In genomic region chr11:95989864-95990263, GRCm38 (mm10) we compare ENCODE assay signal across 11 mouse cellular contexts. TPM values are rescaled to one million over a fixed set of nuclear protein-coding genes. Genes with fewer than 3 reads are reported as not detected.
DNase-seq lines count a peak whose midpoint lies in the region; ATAC-seq lines count a peak whose summit lies in the region.
"Had no signal": no experiment of that assay in that cellular context is flagged by ENCODE, and none has a peak within 500 bp of the region (broad histone marks: within the 10 kb centered on the region; RNA-seq: fewer than 3 reads in every experiment).

No protein-coding gene starts in this region.

- no peak for ATAC-seq in heart, embryonic 12.5 days (ENCODE audit: insufficient number of reproducible peaks, low FRiP score)
- no peak for ATAC-seq in neural tube, embryonic 11.5 days (ENCODE audit: insufficient read depth, low FRiP score, low TSS enrichment)
- ATAC-seq in midbrain, embryonic 11.5 days (ENCODE audit: low FRiP score): no peak
- ATAC-seq: lung, postnatal 0 days had no signal

- H3K4me2 ChIP-seq in heart, embryonic 12.5 days: peak overlapping the region; percentile 84
- peak overlapping the region; percentile 91; the same call in 1 of the 2 replicates for H3K4me2 ChIP-seq in neural tube, embryonic 11.5 days (ENCODE audit: low read depth)
- H3K4me2 ChIP-seq in midbrain, embryonic 11.5 days: peak overlapping the region; percentile 83

- peak overlapping the region; percentile 92 for H3K27ac ChIP-seq in heart, embryonic 12.5 days (ENCODE audit: poor library complexity, severe bottlenecking)
- H3K27ac ChIP-seq in neural tube, embryonic 11.5 days (ENCODE audit: low read depth, low read length): 0 out of 2 replicates have a peak overlapping the region, but pooled peaks have one; percentile 100
- H3K27ac ChIP-seq in midbrain, embryonic 11.5 days (ENCODE audit: low read depth, low read length): peak overlapping the region; percentile 100

- no peaks in the 10 kb centered on the region for H3K27me3 ChIP-seq in heart, embryonic 12.5 days (replicated peaks)
- H3K27me3 ChIP-seq in neural tube, embryonic 11.5 days (ENCODE audit: control insufficient read depth, insufficient read depth, low read length): no peaks in the 10 kb centered on the region
- no peaks in the 10 kb centered on the region for H3K27me3 ChIP-seq in midbrain, embryonic 11.5 days (ENCODE audit: control insufficient read depth, insufficient read depth, low read length)

- H3K9me3 ChIP-seq in heart, embryonic 12.5 days (replicated peaks): peaks cover 5% of the 10 kb centered on the region
- no peaks in the 10 kb centered on the region for H3K9me3 ChIP-seq in neural tube, embryonic 11.5 days (ENCODE audit: control insufficient read depth, low read length)
- H3K9me3 ChIP-seq in midbrain, embryonic 11.5 days (ENCODE audit: control insufficient read depth, low read length): peaks cover 7% of the 10 kb centered on the region

- H3K4me3 ChIP-seq in heart, embryonic 12.5 days: no peak overlapping the region
- H3K4me3 ChIP-seq in neural tube, embryonic 11.5 days (ENCODE audit: low read depth, low read length): no peak overlapping the region
- peak overlapping the region; percentile 43 for H3K4me3 ChIP-seq in midbrain, embryonic 11.5 days (ENCODE audit: low read depth, low read length)

- H3K4me1 ChIP-seq in heart, embryonic 12.5 days (replicated peaks): peaks cover 74% of the 10 kb centered on the region
- peaks cover 36% of the 10 kb centered on the region for H3K4me1 ChIP-seq in neural tube, embryonic 11.5 days (ENCODE audit: control insufficient read depth, insufficient read depth, low read length)
- peaks cover 44% of the 10 kb centered on the region for H3K4me1 ChIP-seq in midbrain, embryonic 11.5 days (ENCODE audit: control insufficient read depth, insufficient read depth, low read length)

- H3K36me3 ChIP-seq in heart, embryonic 12.5 days: peaks cover 20% of the 10 kb centered on the region
- H3K36me3 ChIP-seq in neural tube, embryonic 11.5 days (ENCODE audit: control insufficient read depth, insufficient read depth, low read length): peaks cover 7% of the 10 kb centered on the region; the same call in 1 of the 2 replicates
- peaks cover 9% of the 10 kb centered on the region for H3K36me3 ChIP-seq in midbrain, embryonic 11.5 days (ENCODE audit: control insufficient read depth, insufficient read depth, low read length)

- H3K9ac ChIP-seq in heart, embryonic 12.5 days: peak overlapping the region; percentile 21; the same call in 1 of the 2 replicates
- H3K9ac ChIP-seq in neural tube, embryonic 11.5 days (ENCODE audit: low read length): peak overlapping the region; percentile 91
- peak overlapping the region; percentile 93 for H3K9ac ChIP-seq in midbrain, embryonic 11.5 days (ENCODE audit: low read length)

- DNase-seq in heart, adult 9 months (ENCODE audit: low spot score in 2 of 2): no peak
- DNase-seq in neural tube, embryonic 11.5 days (ENCODE audit: low spot score): no peak
- no peak for DNase-seq in neural tube, embryonic 10.5 days (ENCODE audit: extremely low spot score, low spot score)
- DNase-seq in midbrain, embryonic 11.5 days (ENCODE audit: low spot score, missing footprints): no peak
- DNase-seq in embryo, embryonic 11 days: no peak
- no peak for DNase-seq in adrenal gland, postnatal 14 days
- no peak for DNase-seq in layer of hippocampus, adult 9-10 months (ENCODE audit: low spot score)
- DNase-seq: B cell, adult 2 months; heart, adult 11 months had no signal

- 66% methylated on average over 8 of the region's 8 CpGs for WGBS in heart, embryonic 12.5 days
- 62% methylated on average over 8 of the region's 8 CpGs for WGBS in neural tube, embryonic 11.5 days
- WGBS in midbrain, embryonic 11.5 days: 33% methylated on average over 8 of the region's 8 CpGs

RNA-seq across cellular contexts. Expression of gene Igf2bp1, which starts 15.9 kb away (rescaled TPM):
- polyA plus RNA-seq in heart, embryonic 12.5 days (2016; fragmentation: Nextera tagmentation; extraction: Ambion mirVana): 63.2 and 66.9 TPM in 2 replicates
- 80.8 and 84.4 TPM in 2 replicates for polyA plus RNA-seq in neural tube, embryonic 11.5 days (2014; fragmentation: Nextera tagmentation; extraction: Ambion mirVana)
- polyA plus RNA-seq in midbrain, embryonic 11.5 days (2014; fragmentation: Nextera tagmentation; extraction: Ambion mirVana): 92.9 and 95.1 TPM in 2 replicates
- total RNA-seq in adrenal gland, postnatal 14 days (2021): 5.0 and 8.4 TPM in 2 replicates

RNA-seq across cellular contexts. Expression of gene Gip, which starts 34.5 kb away (rescaled TPM):
- polyA plus RNA-seq in heart, embryonic 12.5 days (2016; fragmentation: Nextera tagmentation; extraction: Ambion mirVana): not detected in 2 replicates
- polyA plus RNA-seq in neural tube, embryonic 11.5 days (2014; fragmentation: Nextera tagmentation; extraction: Ambion mirVana): not detected in 2 replicates
- polyA plus RNA-seq in midbrain, embryonic 11.5 days (2014; fragmentation: Nextera tagmentation; extraction: Ambion mirVana): not detected in 2 replicates
- not detected in 2 replicates for total RNA-seq in adrenal gland, postnatal 14 days (2021)
- polyA plus RNA-seq: lung, postnatal 0 days had no signal

RNA-seq across cellular contexts. Expression of gene Snf8, which starts 44.8 kb away (rescaled TPM):
- polyA plus RNA-seq in heart, embryonic 12.5 days (2016; fragmentation: Nextera tagmentation; extraction: Ambion mirVana): 76.0 and 78.9 TPM in 2 replicates
- polyA plus RNA-seq in neural tube, embryonic 11.5 days (2014; fragmentation: Nextera tagmentation; extraction: Ambion mirVana): 41.7 and 46.6 TPM in 2 replicates
- polyA plus RNA-seq in midbrain, embryonic 11.5 days (2014; fragmentation: Nextera tagmentation; extraction: Ambion mirVana): 36.7 and 43.0 TPM in 2 replicates
- total RNA-seq in adrenal gland, postnatal 14 days (2021): 77.7 and 79.2 TPM in 2 replicates

Comparison
In these comparisons a context has a peak if more than half of its experiments do, and no peak if none do; other contexts are left out.
1. H3K9ac ChIP-seq: peak in every context shown above with its lines; median percentile 93 in midbrain, embryonic 11.5 days; 91 in neural tube, embryonic 11.5 days; 21 in heart, embryonic 12.5 days.